Mouse (Mus musculus) CD8-positive naive resting alpha-beta T cell, adult 2 months (primary cell): ENCODE results near the gene Il24.
A peak's percentile ranks its signal among the peaks of the same experiment; 100 is the strongest.

ENCODE experiments used
- DNase-seq, 2 experiments: peaks; one replicate each; pipeline ENCODE4 v3.0.0; 2022; ENCODE audit warnings: low read depth in 2 of 2, low spot score in 2 of 2

Gene Il24

DNA sequence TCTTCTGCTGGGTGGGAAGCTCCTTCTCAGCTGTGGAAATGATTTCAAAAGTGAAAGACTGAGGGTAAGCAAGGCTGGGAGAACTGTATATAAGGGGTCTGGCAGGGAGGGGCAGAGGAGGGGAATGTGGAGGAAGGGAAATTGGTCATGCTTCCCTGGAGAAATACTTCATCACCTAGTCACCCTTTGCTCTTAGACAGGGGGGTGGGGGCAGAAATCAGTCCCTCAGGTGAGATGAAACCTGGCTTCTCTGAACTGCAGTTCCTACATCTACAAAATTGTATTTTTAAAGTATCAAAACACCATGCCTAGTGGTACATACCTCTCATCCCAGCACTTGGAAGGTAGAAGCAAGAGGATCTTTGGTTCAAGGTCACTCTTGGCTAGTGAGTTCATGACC is at the start of gene Il24:
TSS of gene Il24 (minus strand) at position 101 of the 400 bp plus-strand sequence.
- DNase-seq: no peak

DNA sequence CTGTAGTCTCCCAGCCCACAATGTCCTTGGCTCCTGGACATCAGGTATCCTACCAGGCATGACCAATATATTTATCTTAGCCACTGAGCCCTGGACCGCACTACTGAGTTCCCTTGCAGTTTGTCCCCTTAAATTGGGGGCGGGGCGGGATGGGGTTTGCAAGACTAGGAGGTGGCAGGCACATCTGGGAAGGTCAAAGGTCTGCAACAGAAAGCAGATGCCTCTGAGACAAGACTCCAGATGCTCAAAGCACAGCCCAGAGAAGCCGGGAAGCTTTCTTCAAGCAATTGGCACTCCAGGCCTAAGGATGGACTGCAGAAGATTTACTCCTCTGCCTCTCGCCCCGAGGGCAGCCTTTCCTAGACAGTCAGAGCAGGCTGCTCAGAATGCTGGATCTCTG is 49.1 kb upstream of the Il24 start:
- DNase-seq: no peak

DNA sequence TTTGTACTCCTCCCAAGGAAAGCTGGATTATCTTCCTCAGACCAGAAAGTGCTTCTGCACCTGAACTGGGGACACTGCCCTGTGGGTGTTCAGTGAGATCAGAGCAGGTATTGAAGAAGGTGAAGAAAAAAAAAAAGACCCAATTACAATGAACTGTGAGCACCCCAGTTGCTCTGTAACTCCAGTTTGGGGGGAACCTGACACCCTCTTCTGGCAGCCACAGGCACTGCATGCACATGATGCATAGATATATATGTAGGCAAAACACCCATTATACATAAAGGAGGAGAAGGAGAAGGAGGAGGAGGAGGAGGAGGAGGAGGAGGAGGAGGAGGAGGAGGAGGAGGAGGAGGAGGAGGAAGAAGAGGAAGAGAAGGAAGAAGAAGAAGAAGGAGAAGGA is 39.2 kb upstream of the Il24 start:
- DNase-seq: peak in 1 of 2 experiments; percentile 16

DNA sequence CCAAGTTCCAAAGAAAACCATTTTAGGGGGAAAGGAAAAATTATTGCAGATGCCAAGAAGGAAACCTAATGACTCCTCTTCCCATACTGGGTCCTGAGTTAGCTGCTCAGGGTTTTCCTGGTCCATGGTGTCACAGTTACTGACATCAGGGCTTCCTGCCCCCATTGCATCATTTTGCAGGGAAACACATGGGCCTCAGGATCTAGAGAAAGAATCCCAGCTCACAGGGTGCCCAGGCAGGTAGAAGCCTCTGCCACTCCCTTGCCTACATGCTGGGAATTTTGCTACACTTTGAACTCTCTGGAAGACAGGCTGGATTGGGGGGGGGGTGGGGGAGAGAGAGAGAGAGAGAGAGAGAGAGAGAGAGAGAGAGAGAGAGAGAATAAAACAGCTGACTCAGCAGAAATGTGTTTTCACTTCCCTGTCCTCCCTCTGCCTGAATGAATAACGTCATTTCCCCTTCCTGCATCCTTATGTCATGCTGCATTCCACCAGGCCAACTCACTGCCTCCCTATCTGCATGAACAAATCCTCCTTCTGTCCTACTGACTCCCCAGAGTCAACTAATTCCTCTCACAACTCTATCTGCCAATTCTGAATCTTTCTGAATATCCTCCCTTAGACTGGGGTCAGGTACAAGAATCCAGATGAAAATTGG is 31.2 kb upstream of the Il24 start:
- DNase-seq: no peak

DNA sequence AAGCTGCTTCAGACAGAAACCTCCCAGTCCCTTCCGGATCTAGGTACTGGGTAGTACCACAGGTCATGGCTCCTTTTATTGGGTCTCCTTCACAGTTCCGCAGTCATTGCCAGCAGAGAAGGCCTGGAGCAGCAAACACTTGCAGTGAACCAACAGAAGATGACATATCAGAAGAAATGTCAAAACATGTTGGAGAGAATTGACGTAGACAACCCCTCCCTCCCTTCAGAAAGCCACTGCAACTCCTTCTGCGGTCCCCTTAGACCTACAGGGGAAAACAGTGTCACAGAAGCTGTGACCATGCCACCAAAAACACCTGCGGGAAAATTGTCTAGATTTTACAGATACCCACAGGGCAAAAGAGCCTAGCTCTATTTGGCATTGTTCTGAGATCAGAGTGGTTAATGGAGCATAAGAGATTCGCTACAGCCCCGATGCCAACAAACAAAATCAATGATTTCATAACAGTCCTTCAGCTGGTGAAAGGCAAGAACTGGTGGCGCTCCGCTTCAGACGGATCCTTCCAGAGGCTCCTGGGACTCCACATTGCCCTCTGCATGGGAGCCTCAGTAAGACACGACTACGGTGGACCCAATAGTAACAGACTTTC is 24.3 kb upstream of the Il24 start, which contains the start of gene Il20:
TSS of gene Il20 (minus strand) at position 51 of the 610 bp plus-strand sequence.
- no peak for DNase-seq

DNA sequence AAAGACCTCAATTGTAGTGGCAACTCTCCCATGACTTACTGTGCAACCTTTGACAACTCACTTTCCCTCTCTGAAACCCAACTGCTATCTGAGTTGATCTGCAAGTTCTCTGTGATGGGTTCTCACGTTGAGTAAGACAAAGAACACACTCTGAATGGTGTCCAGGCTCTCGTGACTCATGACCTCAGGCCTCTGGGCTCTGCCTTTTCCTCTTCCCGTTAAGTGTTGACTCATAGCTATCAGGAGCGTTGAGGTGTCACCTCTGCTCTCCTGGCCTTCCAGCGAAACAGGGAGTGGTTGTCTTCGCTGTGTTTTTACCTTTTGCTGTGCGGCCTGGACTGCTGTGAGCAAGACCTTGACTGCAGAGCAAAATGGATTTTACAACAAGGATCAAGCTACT is 15.3 kb upstream of the Il24 start:
- no peak for DNase-seq

DNA sequence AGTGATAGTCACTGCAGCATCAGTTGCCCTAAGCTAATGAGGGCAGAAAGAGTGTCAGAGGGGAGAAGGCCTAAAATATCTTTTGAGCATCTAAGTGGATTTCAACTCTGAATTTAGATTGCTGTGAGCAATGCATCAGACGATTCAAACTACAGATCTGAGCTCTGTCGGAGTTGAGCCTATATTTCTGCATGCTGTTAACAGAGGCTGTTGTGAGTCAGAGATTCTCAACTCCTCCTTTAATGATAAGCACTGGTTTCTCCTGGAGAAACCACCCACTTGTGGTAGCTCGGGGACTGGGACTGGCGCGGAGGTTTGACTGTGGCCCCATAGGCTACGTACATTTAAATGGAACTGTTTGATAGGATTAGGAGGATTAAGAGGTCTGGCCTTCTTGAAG is 7.2 kb upstream of the Il24 start:
- DNase-seq: no peak

DNA sequence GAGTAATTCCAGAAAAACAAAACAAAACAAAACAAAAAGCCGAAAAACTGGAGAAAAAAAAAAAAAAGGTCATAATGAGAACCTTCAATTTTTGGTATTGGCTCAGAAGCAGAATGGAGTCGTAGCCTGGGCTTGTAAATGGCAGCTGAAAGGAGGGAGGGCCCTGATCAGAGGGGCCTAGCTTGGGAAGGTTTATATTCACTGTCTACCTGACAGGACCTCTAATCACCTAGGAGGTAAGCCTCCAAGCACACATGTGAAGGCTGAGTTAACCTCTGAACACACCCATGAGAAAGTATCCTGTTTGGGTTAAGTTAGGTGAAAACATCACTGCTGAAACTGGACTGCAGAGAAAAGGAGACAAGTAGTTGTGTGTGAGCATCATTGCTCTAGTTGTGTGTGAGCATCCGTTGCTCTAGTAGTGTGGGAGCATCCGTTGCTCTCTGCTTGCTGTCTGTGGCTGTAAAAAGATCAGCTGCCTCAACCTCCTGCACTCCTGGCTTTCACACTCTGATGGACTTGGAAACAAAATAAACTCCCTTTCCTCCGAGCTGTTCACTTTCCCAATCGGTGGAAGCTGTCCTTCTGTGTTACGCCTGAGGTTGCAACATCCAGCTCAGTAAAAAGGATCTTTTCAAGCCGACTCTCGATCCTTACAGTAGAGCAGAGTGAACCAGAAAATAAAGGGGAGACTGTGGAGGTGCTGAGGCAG is 6.2 kb upstream of the Il24 start:
- DNase-seq: no peak

DNA sequence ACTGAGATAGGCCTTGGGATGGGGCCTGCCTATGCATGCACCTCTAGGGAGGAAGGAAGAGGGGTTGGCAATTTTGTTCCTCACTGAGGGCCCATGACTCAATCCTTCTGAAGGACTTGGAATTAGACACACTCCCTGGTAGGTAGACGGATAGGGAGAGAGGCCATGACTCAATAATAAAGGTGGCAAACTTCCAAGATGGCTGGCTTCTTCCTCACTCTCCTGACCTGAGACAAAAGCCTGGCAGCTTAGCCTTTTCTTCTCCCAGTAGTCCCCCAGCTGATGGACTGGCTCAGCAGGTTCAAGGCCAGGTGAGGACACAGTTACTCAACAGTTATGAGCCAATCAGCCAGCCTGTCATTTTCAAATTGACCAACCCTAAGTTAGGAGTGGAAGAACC is 5.2 kb upstream of the Il24 start:
- no peak for DNase-seq

DNA sequence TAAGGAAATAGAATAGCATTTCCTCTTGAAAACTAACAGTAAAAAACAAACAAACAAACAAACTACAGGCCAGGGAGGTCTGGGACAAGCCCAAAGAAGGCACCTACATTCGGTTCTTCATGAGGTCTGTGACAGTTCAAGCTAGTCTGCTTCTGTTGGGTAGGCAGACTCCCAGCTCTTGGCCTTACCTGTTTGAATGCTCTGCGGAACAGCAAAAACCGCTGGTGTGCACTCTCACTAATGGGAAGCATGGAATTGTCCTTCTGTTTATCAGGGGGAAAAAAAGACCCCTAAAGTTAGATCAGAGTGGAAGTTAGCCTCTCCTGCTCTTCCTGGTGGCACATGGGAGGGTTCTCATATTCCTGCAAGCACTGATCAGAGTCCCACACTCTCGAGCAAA is 4.1 kb downstream of the Il24 start:
- DNase-seq: no peak

DNA sequence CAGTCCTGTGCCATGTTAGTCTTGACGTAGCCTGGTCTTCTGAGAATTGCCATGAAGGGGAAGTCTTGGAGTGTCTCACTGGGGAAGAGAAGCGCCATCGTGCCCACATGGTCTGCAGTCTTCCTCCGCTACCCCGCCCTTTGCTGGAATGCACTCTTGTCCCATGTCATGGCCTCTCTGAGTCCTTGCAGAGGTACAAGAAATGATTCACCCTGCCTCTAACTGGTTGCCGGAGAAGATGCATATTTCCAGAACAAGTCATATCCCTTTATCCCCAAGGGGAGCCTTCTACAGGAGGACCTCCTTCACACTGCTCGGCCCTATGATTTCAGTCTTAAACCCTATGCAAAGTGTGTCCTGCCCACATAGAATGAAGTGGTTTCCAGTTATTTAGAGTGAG is 7.3 kb downstream of the Il24 start:
- DNase-seq: no peak

DNA sequence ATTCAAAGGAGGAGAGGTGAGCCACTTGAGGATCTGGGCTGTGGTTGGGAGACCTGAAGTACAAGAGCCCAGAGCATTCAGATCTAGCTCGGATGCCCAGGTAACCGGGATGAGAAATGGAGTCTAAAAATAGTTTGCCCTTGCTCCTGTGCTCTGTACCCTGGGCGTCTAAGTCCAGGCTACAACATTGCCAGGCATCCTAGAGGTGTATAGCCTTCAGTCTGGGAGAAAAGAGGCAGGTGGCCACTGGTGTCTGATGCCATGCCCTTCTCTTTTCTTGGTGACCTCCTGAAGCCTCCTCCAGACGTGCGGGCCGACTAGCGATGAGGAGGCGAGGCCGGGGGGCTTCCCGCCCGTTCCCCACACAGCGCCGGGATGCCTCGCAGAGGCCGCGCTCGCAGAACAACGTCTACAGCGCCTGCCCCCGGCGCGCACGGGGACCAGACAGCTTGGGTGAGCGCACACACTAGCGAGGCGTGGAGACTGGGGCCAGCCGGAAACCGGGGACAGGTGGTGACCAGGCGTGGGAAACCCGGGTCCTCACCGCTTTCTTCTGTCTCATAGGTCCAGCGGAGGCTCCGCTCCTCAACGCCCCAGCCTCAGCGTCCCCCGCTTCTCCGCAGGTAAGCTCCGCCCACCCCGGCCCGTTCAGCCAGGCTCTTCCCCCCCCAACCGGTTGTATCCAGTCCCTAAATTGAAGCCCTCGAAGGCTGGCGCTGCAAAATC is 9.2 kb downstream of the Il24 start:
- peak in 1 of 2 experiments; percentile 9 for DNase-seq

DNA sequence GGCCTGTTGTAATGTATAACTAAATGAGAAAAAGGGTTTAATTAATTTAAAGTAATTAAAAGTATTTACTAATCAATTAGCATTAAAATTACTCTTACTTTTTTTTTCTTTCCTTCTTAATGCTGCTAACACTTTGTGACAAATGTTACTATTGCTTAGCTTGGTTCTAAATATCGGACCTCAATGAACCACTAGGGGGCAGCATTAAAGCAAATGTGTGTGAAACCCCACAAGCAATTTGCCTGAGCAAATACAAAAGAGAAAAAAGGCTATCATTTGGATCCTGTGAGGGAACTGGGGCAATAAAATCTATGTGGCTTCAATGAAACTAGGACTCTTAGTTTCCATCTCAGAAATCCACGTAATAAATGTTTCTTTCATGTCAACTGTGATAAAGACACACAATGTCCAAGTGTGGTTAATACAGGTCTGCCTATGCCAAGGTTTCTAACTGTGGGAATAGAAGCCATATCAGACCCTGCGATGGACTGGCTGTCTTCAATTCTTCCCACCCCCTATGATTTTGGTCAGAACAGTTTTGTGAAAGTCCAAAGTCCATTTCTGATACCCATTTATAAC is 10.2 kb downstream of the Il24 start:
- peak; percentile 39 to 53 for DNase-seq

DNA sequence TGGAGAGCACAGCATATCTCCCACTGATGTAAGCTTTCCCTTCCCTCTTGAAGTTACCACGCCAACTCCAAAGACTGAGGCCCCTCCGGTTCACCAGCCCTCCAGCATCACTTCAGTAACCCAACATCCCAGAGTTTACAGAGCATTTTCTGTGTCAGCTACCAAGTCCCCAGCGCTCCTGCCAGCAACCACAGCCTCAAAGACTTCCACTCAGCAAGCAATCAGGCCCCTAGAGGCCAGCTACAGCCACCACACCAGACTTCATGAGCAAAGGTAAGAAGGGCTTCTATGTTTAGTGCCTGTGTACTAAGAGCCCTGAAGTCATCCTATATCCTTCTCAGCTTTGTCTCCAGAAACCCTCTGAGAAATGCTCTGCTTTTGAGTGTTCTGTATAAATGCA is 11.3 kb downstream of the Il24 start:
- no peak for DNase-seq

DNA sequence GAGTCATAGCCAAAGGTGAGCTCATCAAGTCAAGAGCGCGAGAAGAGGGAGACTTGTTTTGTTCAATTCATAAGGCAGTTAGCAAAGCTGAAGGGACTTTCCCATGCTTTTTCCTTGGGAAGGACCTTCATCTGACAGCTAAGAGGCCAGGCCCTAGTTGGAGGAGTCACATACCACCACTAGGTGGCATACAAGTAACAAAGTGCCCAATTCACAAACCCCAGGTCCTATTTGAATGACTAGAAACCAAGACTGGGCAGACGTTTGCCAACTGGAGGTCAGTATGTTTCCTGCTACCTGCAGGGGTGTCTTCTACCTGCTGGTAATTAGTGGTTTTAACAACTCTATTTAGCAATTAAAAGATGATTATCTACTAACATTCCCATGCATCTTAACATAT is 12.1 kb downstream of the Il24 start:
- DNase-seq: peak in 1 of 2 experiments; percentile 29

DNA sequence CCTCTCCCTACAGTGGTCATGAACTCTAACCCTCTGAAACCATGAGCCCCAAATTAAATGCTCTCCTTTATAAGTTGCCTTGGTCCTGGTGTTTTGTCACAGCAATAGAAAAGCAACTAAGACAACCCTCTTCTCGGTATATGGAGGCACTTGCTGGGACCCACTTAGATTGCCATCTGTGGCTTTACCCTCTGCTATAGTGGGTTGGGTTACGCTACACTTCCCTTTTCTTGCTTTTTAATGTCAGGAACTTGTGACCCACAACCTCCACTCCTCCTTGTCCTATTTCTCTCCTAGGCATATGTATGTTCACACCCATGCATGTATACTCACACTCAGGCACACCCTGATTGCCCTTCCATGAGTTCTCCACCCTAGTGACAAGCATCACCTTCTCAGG is 14.3 kb downstream of the Il24 start:
- no peak for DNase-seq

DNA sequence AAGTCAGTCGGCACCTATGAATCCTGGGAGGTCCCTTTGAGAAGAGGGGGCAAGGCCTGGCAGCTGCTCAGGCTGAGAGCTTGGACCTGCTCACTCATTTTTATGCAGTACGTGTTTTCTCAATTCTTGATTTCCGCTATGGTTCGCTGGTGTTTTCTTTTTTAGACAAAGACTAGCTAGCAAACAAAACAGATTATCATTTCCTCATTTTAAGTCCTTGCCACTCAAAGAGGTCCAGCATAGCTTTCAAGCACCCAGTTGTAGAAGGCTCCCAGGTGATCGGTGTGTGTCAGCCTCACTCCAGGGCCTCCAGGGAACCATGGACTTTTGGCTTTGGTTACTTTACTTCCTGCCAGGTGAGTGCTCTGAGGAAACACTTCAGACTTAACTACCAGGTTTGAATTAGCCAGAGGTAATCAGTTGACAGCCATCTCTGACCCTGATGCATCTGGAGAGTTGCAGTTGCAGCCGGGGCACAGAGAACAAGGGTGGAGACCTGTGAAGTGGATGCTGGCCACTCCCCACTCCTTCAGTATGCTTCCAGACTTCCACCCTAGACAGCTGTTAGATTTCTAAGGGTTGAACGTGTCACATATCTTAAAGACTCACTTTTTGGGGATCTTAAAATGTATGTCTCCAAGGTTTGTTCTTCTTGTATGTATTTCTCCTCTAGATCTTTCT is 21.6 kb downstream of the Il24 start, which contains the start of gene Fcmr:
TSS of gene Fcmr (plus strand) at position 129 of the 681 bp plus-strand sequence.
- no peak for DNase-seq

DNA sequence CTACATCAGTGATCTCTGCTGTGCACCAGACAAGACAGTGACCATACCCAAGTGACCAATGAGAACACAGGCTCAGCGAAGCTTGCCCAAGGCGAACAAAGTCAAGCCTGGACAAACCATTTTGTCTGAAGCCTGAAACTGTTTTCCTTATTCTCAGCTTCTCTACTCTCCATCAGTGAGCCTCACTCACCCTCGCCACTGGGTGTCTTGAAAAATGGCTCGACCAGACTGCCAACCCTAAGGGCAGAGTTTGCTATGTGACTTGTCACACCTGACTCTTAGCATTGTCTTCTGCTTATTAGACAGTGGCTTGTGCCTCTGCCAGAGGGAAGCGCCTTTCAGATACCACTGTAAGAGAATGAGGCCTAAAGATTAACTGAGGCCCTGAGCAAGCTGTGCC is 22.5 kb downstream of the Il24 start:
- no peak for DNase-seq

DNA sequence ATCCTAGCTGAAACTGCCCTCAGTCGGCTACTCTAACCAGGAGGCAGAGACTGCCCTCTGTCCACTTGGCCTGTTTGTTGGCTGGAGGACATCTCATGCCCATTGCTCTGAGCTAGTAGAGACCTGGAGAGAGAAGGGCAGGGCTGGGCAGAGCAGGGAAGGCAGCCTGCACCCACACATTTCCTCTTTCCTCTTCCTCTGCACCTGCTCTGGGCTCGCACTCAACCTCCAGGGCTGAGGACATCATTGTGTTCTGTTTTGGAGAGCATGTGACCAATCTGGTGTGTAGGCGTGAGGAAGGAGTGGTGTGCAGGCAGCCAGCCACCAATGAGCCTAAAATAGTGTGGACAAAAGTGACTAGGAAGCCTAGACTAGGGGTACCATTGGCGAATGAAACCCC is 23.0 kb downstream of the Il24 start:
- peak in 1 of 2 experiments; percentile 6 for DNase-seq

DNA sequence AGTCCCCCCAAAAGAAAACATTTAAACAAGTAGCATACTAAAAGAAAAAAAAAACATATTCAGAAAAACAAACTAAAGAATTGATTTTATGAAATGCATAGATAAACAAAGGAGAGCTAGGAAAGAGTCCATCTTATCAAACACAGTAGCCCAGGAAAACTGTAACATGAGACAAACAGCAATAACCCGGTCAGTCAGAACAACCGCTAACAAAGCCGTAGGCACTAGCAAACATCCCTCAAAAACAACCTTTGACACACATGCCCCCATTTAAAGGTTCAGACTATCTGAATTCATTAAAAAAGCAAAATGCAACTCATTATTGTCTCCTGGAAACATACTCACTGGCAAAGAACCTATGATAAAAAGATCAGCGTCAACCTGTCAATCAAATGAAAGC is 29.8 kb downstream of the Il24 start:
- no peak for DNase-seq

DNA sequence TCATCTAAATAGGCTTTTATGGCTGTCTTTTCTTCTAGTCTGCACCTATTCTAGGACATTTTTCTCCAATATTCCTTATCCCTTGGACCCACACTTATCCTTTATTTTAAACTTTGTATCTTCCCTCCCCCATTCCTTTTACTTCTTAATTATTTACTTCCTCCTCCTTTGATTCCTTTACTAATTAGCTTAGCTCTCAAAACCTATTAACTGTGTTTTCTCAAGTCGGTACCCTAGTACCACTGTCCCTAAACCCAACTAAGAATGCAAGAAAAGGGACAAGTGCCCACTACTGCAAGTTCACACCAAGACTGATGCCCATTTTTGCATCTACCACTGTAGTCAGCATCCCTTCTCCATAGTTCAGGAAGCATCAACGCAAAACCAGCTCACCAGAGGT is 31.5 kb downstream of the Il24 start:
- no peak for DNase-seq
